Mouse (Mus musculus) myocyte (in vitro differentiated cells): Measurements from ENCODE around the gene Foxe1.

ENCODE experiments used
- CEBPB ChIP-seq: IDR thresholded peaks from 2 replicates; pipeline ENCODE4 v1.6.1; 2011; ENCODE audit warnings: mild to moderate bottlenecking, moderate library complexity; ENCODE audit not compliant: poor library complexity, insufficient read depth, severe bottlenecking
- E2F4 ChIP-seq: IDR thresholded peaks from one replicate; pipeline ENCODE4 v1.6.1; 2011; ENCODE audit warnings: mild to moderate bottlenecking, control low read depth, moderate library complexity; ENCODE audit not compliant: insufficient read depth
- MAX ChIP-seq: IDR thresholded peaks from one replicate; pipeline ENCODE4 v1.6.1; 2011; ENCODE audit warnings: low read depth, mild to moderate bottlenecking, control low read depth
- MYOD1 ChIP-seq, 3 experiments: IDR thresholded peaks; one replicate each; pipeline ENCODE4 v1.6.1; 2011; ENCODE audit warnings: control low read depth in 2 of 3, low read depth in 2 of 3, mild to moderate bottlenecking in 2 of 3, moderate library complexity in 1 of 3; ENCODE audit not compliant: insufficient read length in 2 of 3, control insufficient read depth in 1 of 3
- MYOG ChIP-seq, 3 experiments: IDR thresholded peaks; one replicate each; pipeline ENCODE4 v1.6.1; 2011; ENCODE audit warnings: control low read depth in 2 of 3, low read depth in 2 of 3, mild to moderate bottlenecking in 2 of 3; ENCODE audit not compliant: insufficient read length in 2 of 3, control insufficient read depth in 1 of 3, insufficient read depth in 1 of 3
- POLR2A ChIP-seq: IDR thresholded peaks from one replicate; pipeline ENCODE4 v1.6.1; 2011; ENCODE audit warnings: low read depth, mild to moderate bottlenecking, control low read depth, moderate library complexity; ENCODE audit not compliant: insufficient read length
- POLR2AphosphoS2 ChIP-seq: IDR thresholded peaks from one replicate; pipeline ENCODE4 v1.6.1; 2011; ENCODE audit warnings: low read depth, control low read depth; ENCODE audit not compliant: insufficient read length
- REST ChIP-seq: IDR thresholded peaks from one replicate; pipeline ENCODE4 v1.6.1; 2011; ENCODE audit warnings: mild to moderate bottlenecking, control low read depth, moderate library complexity; ENCODE audit not compliant: insufficient read depth, insufficient read length
- SRF ChIP-seq: IDR thresholded peaks from one replicate; pipeline ENCODE4 v1.6.1; 2011; ENCODE audit warnings: low read depth; ENCODE audit not compliant: control insufficient read depth, insufficient read length
- TCF12 ChIP-seq: IDR thresholded peaks from one replicate; pipeline ENCODE4 v1.6.1; 2011; ENCODE audit warnings: mild to moderate bottlenecking, control low read depth; ENCODE audit not compliant: poor library complexity, insufficient read depth, severe bottlenecking
- TCF3 ChIP-seq: IDR thresholded peaks from one replicate; pipeline ENCODE4 v1.6.1; 2011; ENCODE audit warnings: low read depth, control low read depth; ENCODE audit not compliant: insufficient read length
- USF1 ChIP-seq: IDR thresholded peaks from one replicate; pipeline ENCODE4 v1.6.1; 2011; ENCODE audit warnings: low read depth, mild to moderate bottlenecking, control low read depth, moderate library complexity

- no peak for TF ChIP-seq MYOG (IDR thresholded peaks at IDR 0.05; ENCODE audit: control insufficient read depth in 1 of 3, insufficient read depth in 1 of 3, insufficient read length in 2 of 3, low read depth in 2 of 3)
- no peak for TF ChIP-seq POLR2AphosphoS2
- TF ChIP-seq E2F4 = no peak
- no peak for TF ChIP-seq POLR2A
- no peak for TF ChIP-seq MAX
- no peak for TF ChIP-seq MYOD1 (IDR thresholded peaks at IDR 0.05; ENCODE audit: control insufficient read depth in 1 of 3, insufficient read length in 2 of 3, low read depth in 2 of 3)
- TF ChIP-seq REST = no peak
- no peak for TF ChIP-seq USF1
- TF ChIP-seq CEBPB = no peak
- no peak for TF ChIP-seq SRF
- no peak for TF ChIP-seq TCF12
- no peak for TF ChIP-seq TCF3
Measured at GRCm38 (mm10) chr4:46364360-46364759, 21.0 kb downstream of the Foxe1 start.
